Mouse (Mus musculus) kidney, embryonic 16.5 days (tissue): ENCODE measurements around the gene Lage3. TPM values are rescaled to one million over a fixed set of nuclear protein-coding genes. Genes with fewer than 3 reads are reported as not detected.
A peak's percentile ranks its signal among the peaks of the same experiment; 100 is the strongest.

ENCODE experiments used
- ATAC-seq: fragments of 200-750 bp; cut with Nextera tagmentation; 2 replicates; pipeline ENCODE4 v1.8.0; 2017; ENCODE audit warnings: moderate TSS enrichment; ENCODE audit not compliant: low FRiP score, low TSS enrichment
- H3K27ac ChIP-seq: fragments of 300-500 bp; sonication (generic); 2 replicates; pipeline ENCODE4 v1.5.1; 2014; ENCODE audit warnings: low read length
- H3K27me3 ChIP-seq: fragments of 300-500 bp; sonication (generic); 2 replicates; pipeline ENCODE4 v1.6.1; 2014; ENCODE audit warnings: low read length, control low read depth, mixed read lengths; ENCODE audit not compliant: insufficient read depth
- H3K36me3 ChIP-seq: fragments of 300-500 bp; sonication (generic); 2 replicates; pipeline ENCODE4 v1.6.1; 2014; ENCODE audit warnings: low read length, control low read depth, mixed read lengths; ENCODE audit not compliant: insufficient read depth
- H3K4me1 ChIP-seq: fragments of 300-500 bp; sonication (generic); 2 replicates; pipeline ENCODE4 v1.6.1; 2014; ENCODE audit warnings: low read length, control low read depth, mixed read lengths; ENCODE audit not compliant: insufficient read depth
- H3K4me2 ChIP-seq: fragments of 300-500 bp; sonication (generic); replicated peaks from 2 replicates; pipeline ENCODE4 v1.6.1; 2014; ENCODE audit warnings: low read depth, low read length
- H3K4me3 ChIP-seq: fragments of 300-500 bp; sonication (generic); 2 replicates; pipeline ENCODE4 v1.5.1; 2014; ENCODE audit warnings: mild to moderate bottlenecking, low read length
- H3K9ac ChIP-seq: fragments of 300-500 bp; sonication (generic); replicated peaks from 2 replicates; pipeline ENCODE4 v1.6.1; 2014; ENCODE audit warnings: low read length
- H3K9me3 ChIP-seq: fragments of 300-500 bp; sonication (generic); 2 replicates; pipeline ENCODE4 v1.6.1; 2016; ENCODE audit warnings: low read length, control low read depth
- WGBS: fragments of 180-500 bp; shearing (Covaris S2); extraction: QIAGEN DNeasy Blood & Tissue Kit; methylation state at CpG from one replicate; pipeline ENCODE4 v1.1.7; 2014; 5-methylcytosine and 5-hydroxymethylcytosine counted together
- polyA plus RNA-seq: library from polyadenylated mRNA; unstranded; fragments of >200 nt; fragmentation: Nextera tagmentation; extraction: Ambion mirVana; gene quantifications from 2 replicates; pipeline ENCODE4 v1.2.1, GENCODE M21; 2015

Lage3 gene
- 108 and 113 TPM in 2 replicates for polyA plus RNA-seq

DNA sequence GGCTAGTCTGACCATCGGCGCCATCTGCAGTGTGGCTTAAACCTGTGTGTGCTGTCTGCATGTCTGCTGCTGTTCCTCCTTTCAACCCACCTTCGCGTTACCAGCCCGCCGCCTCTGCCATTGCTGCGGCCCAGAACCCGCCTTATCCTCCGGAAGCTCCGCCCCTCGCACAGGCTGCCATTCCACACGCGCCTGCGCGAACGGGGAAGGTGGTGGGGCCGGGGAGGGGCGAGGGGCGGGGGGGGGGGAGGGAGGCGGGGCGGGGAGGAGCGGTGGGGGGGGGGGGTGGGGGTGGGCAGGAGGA lies at the start of gene Lage3:
Lage3 (minus strand) TSS at position 152 of the 304 bp plus-strand sequence.
- peak within 1 kb of the TSS; percentile 56; the same call in 1 of the 2 replicates for H3K27ac ChIP-seq
- H3K27me3 ChIP-seq, result no peaks in the 10 kb centered on the region
- ATAC-seq, result peak; percentile 89
- no peaks in the 10 kb centered on the region for H3K36me3 ChIP-seq
- peak within 1 kb of the TSS; percentile 59 for H3K4me3 ChIP-seq
- H3K9ac ChIP-seq, result peak within 1 kb of the TSS; percentile 69
- 19% methylated on average over 11 of the region's 22 CpGs for WGBS
- no peaks in the 10 kb centered on the region for H3K9me3 ChIP-seq
- 0 out of 2 replicates have a peak, but pooled peaks cover 5% of the 10 kb centered on the region for H3K4me1 ChIP-seq
- H3K4me2 ChIP-seq, result peak within 1 kb of the TSS; percentile 51

DNA sequence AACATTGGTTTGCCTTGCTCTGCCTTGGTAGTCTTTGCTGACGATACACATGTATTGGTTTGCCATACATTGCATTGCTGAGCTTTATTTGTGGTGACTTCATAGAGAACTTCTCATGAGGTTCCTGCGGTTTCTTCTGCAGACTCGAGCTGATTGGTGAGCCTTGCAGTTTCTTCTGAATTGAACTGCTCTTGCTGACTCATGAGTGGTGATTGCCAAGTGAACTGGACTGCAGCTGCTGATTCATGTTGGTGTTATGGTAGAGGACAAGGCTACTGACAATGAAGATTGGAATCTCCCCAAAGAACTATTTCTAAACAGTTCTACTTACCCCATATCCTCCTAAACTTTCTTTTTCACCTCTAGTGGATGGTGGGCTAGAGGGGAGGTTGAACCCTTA lies 46.7 kb upstream of the Lage3 start:
- no peak overlapping the region for H3K9ac ChIP-seq
- H3K4me2 ChIP-seq, result no peak overlapping the region
- no peaks in the 10 kb centered on the region for H3K36me3 ChIP-seq
- ATAC-seq, result no peak
- H3K27me3 ChIP-seq, result no peaks in the 10 kb centered on the region
- H3K4me1 ChIP-seq, result no peaks in the 10 kb centered on the region
- 89% methylated on average over 3 of the region's 3 CpGs for WGBS
- no peaks in the 10 kb centered on the region for H3K9me3 ChIP-seq
- H3K27ac ChIP-seq, result no peak overlapping the region
- H3K4me3 ChIP-seq, result no peak overlapping the region

DNA sequence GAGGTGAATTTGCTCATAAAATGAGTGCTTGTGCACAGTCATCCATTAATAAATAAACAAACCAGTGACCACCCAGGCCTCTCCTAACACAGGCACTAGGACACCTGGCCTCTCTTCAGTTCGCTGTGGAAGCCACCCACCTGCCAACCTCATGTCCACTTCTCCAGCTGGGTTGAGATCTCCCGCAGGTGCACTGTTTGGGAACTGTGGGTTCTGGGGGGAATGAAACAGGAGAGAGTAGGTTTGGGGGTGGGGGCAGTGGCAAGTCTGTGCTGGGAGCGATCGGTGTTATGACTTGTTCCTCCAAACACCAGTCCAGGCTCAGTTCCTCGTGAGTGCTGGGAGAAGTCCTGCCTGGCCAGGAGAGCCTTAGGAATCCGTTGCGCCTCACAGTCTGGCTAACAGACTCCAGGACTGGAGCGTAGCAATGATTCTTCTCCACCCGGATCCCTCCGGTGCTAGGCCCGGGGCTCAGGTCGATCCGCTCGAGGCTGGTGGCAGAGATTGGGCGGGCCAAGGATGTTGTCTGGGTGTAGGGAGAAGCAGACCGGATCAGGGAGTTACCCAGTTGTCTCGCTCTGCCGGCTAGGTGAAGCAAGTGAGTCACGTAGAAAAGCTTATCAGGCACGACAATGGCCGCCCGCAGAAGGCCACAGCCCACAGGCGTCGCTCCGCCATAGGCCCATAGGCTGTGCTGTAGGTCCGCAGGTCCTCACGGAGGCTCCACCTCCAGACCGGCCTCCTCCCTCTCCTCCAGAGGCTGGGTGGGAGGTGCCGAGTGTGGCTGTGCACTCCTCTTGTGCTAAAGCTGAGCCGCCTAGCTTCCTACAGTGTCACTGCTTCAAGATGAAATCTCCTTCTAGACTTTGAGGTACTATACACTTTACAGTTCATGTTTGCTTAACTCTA lies 39.4 kb upstream of the Lage3 start, which contains the start of the genes Fam3a and Ikbkg:
Fam3a (minus strand) TSS at position 738 of the 909 bp plus-strand sequence.
Ikbkg (plus strand) TSS at position 756 of the 909 bp plus-strand sequence.
- Histone ChIP-seq H3K27ac (peak within 1 kb of the TSS; percentile 92), H3K36me3 (no peaks in the 10 kb centered on the region), H3K4me2 (peak within 1 kb of the TSS; percentile 65), H3K9me3 (no peaks in the 10 kb centered on the region), H3K4me3 (peak within 1 kb of the TSS; percentile 59), H3K27me3 (no peaks in the 10 kb centered on the region), H3K4me1 (0 out of 2 replicates have a peak, but pooled peaks cover 6% of the 10 kb centered on the region), H3K9ac (peak within 1 kb of the TSS; percentile 80)
- WGBS, result 23% methylated on average over 30 of the region's 30 CpGs
- peak; percentile 100 for ATAC-seq

DNA sequence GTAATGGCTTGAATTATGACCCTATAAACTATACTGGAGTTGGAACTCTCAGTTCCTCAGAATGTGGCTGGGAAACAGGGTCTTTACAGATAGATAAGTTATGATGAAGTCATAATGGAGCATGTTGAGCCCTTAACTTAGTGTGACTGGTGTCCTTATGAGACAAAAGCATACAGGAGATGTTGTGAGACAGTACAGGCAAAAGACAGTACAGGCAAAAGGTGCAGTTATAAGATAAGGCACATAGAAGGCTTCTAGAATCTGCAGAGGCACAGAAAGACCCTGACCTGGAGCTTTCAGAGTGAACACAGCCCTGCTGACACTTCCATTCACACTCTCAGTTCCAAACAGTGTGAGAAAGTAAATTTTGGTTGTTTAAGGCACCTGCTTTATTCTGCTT lies 34.7 kb upstream of the Lage3 start:
- no peak overlapping the region for H3K4me2 ChIP-seq
- H3K36me3 ChIP-seq, result 0 out of 2 replicates have a peak, but pooled peaks cover 6% of the 10 kb centered on the region
- ATAC-seq, result no peak

DNA sequence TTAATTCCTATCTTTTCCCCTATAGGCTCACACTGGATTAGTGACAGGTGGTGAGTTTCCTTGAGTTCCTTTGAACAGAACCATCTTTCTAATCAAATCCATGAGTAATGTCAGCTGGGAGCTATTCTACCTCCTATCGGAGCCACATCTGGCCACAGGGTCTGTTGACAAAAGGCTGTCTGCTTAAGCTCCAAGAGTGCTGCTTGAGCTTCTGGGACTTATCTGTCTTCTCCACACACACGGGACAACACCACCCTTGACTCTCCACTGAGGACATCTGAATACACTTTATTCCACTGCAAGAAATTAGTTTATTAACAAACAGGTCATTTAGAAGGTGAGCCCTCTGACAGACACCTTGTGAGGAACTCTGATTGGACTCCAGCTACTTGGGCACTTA lies 31.0 kb upstream of the Lage3 start:
- H3K9ac ChIP-seq, result no peak overlapping the region
- 0 out of 2 replicates have a peak, but pooled peaks cover 6% of the 10 kb centered on the region for H3K36me3 ChIP-seq
- no peak overlapping the region for H3K4me3 ChIP-seq
- no peak for ATAC-seq
- no peaks in the 10 kb centered on the region for H3K4me1 ChIP-seq
- H3K4me2 ChIP-seq, result no peak overlapping the region
- WGBS, result 87% methylated on average over 2 of the region's 2 CpGs
- no peaks in the 10 kb centered on the region for H3K9me3 ChIP-seq
- H3K27ac ChIP-seq, result no peak overlapping the region
- no peaks in the 10 kb centered on the region for H3K27me3 ChIP-seq

More for the DNA sequence above, 34.7 kb upstream of the Lage3 start:
- no peak overlapping the region for H3K4me3 ChIP-seq
- H3K4me1 ChIP-seq, result 0 out of 2 replicates have a peak, but pooled peaks cover 6% of the 10 kb centered on the region
- H3K27me3 ChIP-seq, result no peaks in the 10 kb centered on the region
- no peak overlapping the region for H3K27ac ChIP-seq
- no peak overlapping the region for H3K9ac ChIP-seq
- no peaks in the 10 kb centered on the region for H3K9me3 ChIP-seq

DNA sequence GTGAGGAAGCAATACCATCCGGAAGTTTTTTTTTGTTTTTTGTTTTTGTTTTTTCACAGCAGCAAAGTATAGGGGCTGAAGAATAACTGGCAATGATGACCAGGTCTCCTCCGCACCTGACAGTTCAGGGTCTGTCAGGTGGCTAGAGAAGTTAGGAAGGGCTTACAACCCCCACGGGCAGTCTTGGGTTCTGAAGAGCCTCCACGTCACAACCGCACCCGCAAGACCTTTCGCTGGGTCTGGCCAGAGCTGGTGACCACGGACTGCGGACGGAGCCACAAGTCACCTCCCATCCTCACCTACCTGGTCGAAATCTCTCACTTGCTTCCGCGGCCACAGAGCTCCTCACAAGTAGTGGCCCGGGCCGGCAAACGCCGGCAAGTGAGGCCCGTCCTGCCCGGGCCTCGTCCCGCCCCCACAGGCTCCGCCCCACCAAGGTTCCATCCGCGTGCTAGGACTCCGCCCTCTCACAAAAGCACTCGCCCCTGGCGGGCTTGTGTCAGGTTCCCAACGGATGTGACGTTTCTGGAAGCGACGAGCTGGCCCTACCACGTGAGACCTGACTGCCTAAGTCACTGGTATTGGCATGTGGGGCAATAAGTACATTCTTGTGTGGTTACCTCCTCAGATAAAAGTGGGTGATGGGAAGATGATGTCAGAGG lies 19.6 kb upstream of the Lage3 start, which contains the start of the genes Ubl4a and Slc10a3:
Ubl4a (minus strand) TSS at position 331 of the 662 bp plus-strand sequence.
Slc10a3 (minus strand) TSS at position 462 of the 662 bp plus-strand sequence.
- peak; percentile 90 for ATAC-seq
- H3K4me2 ChIP-seq, result peak within 1 kb of the TSS; percentile 64
- 28% methylated on average over 31 of the region's 32 CpGs for WGBS

DNA sequence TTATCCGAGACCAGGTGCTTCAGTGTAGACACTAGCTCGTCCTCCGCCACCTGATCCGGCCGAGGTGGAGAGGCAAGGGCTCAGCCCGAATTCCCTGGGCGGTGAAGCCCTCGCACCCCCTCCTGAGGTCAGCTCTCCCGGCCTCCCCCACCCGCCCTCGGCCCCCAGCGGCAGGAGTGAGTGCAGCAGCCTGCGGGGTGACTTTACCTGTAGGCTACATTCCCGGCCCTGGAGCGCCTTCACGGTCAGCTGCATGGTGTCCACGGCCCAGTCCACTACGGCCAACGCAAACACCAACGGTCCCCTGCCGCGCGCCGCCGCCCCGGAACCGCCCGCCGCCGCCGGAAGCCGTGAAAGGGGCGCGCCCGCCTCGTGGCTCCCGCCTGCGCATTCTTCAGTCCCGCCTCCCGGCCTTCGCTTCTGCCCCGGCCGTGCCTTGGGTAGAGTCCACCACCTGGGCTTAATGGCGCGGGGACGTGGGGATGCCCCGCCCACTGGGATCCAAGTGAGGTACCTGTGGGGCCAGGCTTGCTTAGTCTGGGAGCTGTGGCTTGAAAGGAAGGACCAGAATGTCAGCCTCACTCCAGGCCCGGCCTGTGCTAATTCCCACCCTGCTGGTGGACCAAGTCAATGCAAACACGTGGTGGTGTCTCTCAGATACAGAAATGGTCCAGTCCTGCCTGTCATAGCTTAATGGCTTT lies 14.9 kb upstream of the Lage3 start:
- peaks cover 4% of the 10 kb centered on the region; the same call in 1 of the 2 replicates for H3K4me1 ChIP-seq
- H3K27me3 ChIP-seq, result no peaks in the 10 kb centered on the region; the same call in 1 of the 2 replicates
- peak overlapping the region; percentile 79 for H3K27ac ChIP-seq
- ATAC-seq, result peak; percentile 90
- 28% methylated on average over 35 of the region's 49 CpGs for WGBS
- peak overlapping the region; percentile 85 for H3K9ac ChIP-seq
- H3K4me3 ChIP-seq, result peak overlapping the region; percentile 65
- 0 out of 2 replicates have a peak, but pooled peaks cover 9% of the 10 kb centered on the region for H3K36me3 ChIP-seq
- H3K4me2 ChIP-seq, result peak overlapping the region; percentile 64
- H3K9me3 ChIP-seq, result no peaks in the 10 kb centered on the region

More for the DNA sequence above, 19.6 kb upstream of the Lage3 start, which contains the start of the genes Ubl4a and Slc10a3:
- H3K27ac ChIP-seq, result no peak within 1 kb of the TSS
- no peaks in the 10 kb centered on the region for H3K27me3 ChIP-seq
- H3K36me3 ChIP-seq, result 0 out of 2 replicates have a peak, but pooled peaks cover 5% of the 10 kb centered on the region
- H3K9ac ChIP-seq, result peak within 1 kb of the TSS; percentile 64
- peak within 1 kb of the TSS; percentile 56 for H3K4me3 ChIP-seq
- no peaks in the 10 kb centered on the region for H3K4me1 ChIP-seq
- H3K9me3 ChIP-seq, result no peaks in the 10 kb centered on the region

DNA sequence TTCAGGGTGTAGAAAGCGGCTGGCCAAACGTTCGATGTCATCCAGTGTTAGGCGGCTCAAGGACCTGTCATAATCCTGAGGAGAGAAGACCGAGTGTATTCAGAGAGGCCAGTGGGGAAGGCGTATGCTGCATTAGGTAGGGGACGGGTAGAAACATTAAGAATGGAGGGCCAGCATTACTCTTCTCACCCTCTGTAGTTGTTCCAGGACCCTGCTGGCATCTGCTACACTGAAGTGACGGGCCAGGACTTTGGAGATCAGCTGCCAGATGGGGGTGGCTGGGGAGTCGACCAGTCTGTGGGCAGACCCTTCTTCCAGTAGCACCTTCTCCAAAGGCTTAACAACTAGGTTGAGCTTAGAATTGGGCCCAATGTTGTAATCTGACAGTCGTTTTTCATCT lies 14.1 kb upstream of the Lage3 start:
- Histone ChIP-seq H3K9me3 (no peaks in the 10 kb centered on the region), H3K4me1 (peaks cover 4% of the 10 kb centered on the region; the same call in 1 of the 2 replicates), H3K36me3 (0 out of 2 replicates have a peak, but pooled peaks cover 9% of the 10 kb centered on the region), H3K27ac (peak overlapping the region; percentile 79), H3K4me3 (peak overlapping the region; percentile 65), H3K27me3 (no peaks in the 10 kb centered on the region; the same call in 1 of the 2 replicates), H3K9ac (peak overlapping the region; percentile 85), H3K4me2 (peak overlapping the region; percentile 64)
- ATAC-seq, result no peak
- 65% methylated on average over 10 of the region's 10 CpGs for WGBS

DNA sequence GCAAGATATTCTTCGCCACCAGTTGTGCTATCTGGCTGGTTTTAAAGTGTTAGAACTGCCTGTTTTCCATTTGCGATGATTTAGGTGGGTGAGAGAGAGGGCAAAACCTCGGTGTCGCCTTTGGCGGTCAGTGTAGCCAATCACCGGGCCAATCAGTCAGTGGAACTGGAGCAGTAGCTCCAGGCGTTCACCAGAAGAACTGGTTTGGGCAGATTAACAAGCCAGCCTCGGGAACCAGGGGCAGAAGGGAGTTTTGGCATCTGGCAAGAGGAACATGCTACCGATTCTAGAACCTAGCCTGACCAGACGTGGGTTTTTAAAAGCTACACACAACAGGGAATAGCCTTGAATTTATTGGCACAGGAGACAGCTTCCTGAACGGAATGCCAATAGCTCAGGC lies 5.8 kb upstream of the Lage3 start:
- Histone ChIP-seq H3K9ac (no peak overlapping the region), H3K9me3 (no peaks in the 10 kb centered on the region), H3K4me3 (no peak overlapping the region), H3K36me3 (no peaks in the 10 kb centered on the region), H3K4me1 (no peaks in the 10 kb centered on the region), H3K4me2 (no peak overlapping the region), H3K27me3 (no peaks in the 10 kb centered on the region), H3K27ac (no peak overlapping the region)
- WGBS, result 37% methylated on average over 11 of the region's 11 CpGs
- no peak for ATAC-seq
